Mouse (Mus musculus) thymus, postnatal 25 days (tissue): ENCODE measurements around the gene Actl6b.

ENCODE experiments used
- DNase-seq: peaks from one replicate; pipeline ENCODE4 v3.0.0; 2022

Gene Actl6b

DNA sequence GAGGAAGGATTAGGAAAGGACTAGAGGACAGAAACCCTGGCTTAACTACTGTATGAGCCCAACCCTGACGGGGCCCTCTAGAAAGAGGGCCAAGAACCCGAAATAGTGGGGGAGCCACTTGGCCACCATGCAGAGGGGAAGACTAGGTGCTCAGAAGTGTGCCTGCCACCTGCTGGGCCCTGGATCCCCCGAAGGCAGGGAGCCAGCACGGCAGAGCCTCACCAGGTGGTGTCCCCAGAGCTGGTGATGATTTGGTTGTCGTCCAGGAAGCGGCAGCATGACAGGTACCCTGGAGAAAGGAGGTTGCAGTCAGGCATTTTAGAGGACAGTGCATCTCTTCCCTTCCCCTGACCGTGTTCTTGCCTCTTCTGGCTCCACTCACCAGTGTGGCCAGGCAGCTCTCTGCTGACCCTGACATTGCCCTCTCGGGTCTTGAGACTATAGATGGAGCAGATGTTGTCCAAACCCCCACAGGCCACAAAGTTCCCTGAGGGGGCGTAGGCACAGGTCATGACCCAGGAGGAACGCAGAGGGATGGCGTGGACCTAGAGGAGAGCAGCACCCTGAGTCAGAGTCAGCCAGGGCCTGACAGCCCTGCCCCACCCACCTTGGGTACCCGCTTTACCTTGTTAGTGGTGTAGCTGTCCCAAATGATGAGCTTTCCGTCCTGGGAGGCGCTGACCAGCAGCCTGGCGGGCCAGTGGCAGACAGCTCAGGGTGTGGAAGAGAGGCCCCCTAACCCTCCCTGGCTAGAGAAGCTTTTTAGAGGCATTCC lies 23.9 kb upstream of the Actl6b start:
- DNase-seq = no peak

DNA sequence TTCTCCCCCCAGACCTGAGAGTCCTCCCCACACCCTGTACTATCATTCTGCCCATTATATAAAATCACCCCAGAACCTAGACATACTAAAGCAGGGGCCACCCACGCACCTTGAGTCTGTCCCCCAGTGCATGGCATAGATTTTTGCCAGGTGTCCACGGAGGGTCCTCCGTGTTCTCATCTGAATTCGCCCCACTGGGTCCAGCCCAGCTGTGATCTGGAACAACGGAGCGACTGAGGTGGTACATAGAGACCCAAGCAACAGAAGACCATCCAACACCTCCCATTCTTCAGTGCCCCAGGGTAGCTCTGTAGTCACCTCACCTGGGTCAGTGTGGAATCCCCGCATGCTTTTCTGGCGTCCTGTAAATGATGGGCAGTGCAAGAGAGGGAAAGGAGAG lies 23.2 kb upstream of the Actl6b start:
- DNase-seq = no peak

GRCm38 (mm10) chr5:137530588-137531413 lies 22.5 kb upstream of the Actl6b start:
- DNase-seq = peak; percentile 36

DNA sequence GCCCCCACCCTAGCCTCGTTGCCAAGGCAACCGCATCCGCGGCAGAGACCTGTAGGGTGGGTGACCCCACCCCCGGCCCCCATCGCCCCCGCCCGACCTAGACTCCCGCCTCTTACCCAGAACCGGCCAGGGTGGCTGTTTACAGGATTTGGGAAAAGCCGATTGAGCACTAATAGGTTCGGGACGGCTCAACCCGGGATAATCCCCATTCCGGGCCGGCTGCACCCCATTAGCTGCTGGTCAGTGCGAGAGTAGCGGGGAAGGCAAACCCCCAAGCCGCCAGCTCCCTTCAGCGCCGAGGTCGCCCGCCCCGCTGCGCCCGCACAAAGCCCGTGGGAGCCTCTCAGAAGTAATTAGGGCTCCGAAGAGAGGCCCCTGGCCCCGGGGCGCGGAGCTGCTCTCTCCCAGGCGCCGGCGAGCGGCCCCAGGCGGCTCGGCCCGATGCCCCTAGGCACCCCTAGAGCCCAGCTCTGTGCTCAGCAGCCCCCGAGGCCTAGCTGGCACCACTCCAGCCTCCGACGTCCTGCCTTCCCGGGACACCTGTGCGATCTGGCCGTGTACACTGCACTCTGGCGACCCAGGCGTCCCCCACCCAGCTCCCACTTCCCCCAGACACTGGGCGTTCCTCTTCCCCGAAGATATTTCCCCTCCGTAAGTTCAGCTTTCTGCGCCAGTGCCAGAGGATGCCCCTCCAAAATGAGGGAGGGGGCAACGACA lies 21.7 kb upstream of the Actl6b start:
- DNase-seq = peak; percentile 67

DNA sequence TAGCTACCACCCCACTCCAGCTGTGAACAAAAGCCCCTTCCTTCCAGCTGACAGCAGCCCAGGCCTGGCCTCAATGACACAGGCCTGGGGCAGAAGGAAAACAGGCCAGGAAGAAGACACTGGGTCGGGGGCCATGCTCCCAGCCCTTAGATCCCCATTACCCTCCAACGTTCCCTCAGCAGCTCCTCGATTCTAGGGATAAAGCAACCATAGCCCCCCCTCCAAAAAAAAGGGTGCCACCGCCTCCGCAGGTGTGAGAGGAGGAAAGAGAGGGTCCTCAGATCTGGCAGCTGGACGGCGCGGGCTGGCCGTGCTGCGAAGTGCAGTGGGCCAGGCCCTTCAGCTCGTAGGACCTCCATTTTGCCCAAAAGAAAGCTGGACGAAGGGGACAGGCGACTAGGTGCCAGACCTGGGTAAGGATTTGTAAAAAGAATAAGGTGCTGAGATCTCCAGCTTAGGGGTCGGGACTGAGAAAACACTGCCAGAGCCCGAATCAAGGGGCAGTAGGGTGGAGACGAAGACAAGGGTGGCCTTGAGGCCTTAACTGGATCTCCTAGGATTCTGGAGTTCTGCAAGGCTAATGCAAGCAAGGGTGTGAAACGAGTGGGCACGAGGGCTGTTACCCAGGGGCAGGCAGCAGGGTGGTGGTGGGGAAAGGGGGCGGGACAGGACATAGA lies 21.0 kb upstream of the Actl6b start:
- DNase-seq = peak; percentile 42

DNA sequence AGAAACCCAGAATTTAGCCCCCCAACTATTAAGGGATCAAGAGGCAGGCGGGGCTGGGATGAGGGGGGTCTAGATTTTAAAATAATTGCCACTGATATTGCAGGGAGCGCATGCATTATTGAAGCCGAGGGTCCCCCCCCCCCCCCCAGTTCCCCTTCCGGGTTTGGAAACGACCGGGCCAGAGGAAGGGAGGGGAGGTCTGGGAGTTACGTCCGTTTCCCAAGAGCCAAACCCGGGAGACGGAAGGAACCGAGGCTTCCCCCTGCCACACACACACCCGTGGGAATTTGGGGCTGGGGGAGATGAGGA lies 20.6 kb upstream of the Actl6b start:
- no peak for DNase-seq

DNA sequence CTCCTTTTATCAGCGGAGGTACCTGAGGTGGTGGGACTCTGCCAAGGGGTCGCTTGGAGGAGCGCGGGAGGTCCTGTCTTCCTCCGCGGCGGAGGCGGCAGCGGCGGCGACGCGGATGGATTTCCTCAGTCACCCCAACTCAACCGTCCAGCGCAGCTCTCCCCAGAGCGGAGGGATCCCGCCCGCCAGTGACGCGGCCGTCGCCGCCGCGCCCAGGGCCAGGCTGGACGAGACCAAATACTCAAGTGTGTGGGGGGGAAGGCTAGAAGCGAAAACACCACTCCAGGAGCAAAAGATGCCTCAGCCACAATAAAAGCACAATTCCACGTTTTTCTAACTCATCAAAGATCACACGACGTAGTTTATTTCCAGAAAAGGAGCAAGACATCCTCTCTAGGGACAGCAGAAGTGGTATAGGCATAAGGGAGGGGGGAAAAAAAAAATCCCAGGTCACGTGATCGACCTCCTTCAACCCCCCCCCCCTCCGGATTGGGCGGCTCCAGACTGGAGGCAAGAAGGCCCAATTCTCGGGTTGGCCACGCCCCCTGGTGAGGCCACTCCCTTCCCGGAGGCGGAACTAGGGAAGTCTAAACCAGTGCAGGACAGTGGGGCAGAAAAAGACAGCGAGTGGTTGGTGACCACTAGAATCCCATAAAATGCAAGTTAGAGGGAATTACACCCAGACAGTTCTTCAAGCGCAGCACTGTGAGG lies 20.0 kb upstream of the Actl6b start, which contains the start of the genes Epo and Gnb2:
Epo (minus strand) TSS at position 126 of the 711 bp plus-strand sequence.
Gnb2 (minus strand) TSS at position 394 of the 711 bp plus-strand sequence.
- DNase-seq = peak; percentile 98

DNA sequence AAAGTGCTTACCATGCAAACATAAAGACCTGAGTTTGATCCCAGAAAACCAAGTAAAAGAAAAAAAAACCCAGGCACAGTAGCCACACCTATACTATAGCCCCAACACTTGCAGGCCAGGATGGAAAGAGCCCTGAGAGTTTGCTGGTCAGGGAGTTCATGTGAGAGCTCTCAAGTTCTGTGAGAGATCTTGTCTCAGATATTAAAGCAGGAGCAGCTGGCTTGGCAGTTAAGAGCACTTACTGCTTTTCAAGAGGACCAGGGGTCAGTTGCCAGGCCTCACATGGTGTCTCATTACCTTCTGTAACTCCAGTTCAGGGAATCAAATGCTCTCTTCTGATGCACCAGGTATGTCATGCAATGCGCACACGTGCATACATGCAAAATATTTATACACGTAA lies 18.6 kb upstream of the Actl6b start:
- DNase-seq = no peak

DNA sequence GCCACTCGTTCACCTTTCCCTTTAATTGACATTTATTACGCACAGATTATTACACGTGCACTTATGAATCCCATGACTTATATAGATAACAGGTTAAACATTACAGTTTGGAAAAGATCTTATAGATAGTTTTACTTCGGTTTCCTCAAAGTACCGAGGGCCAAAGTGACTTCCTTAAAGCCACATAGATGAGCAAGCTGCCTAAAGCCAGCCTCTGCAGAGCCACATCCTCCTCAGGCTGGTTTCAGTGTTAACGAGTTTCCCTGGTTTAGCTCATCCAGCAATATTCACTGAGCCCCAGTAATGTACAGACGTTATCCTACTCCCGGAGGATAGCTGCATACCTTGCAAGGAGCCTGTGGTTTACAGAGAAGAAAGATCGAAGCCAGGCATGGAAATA lies 18.0 kb upstream of the Actl6b start:
- no peak for DNase-seq

DNA sequence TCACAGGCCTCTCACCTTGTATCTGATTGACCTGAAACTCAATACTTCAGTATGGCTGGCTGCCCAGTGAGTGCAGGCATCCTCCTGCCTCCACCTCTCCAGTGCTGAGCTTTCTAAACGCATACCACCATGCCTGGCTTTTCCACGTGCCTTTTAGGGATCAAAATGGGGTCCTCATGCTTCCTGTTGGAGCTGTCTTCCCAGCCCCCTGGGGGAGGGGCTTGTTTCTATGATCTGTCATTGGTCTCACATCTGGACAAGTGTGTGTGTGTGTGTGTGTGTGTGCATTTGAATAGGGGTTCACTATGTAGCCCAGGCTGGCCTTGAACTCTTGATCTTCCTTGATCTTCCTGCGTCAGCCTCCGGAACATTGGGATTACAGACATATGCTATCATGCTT lies 15.9 kb upstream of the Actl6b start:
- DNase-seq = no peak

GRCm38 (mm10) chr5:137539291-137539801 lies 14.0 kb upstream of the Actl6b start:
- no peak for DNase-seq

GRCm38 (mm10) chr5:137540991-137541390 lies 12.3 kb upstream of the Actl6b start:
- no peak for DNase-seq

- no peak for DNase-seq
Measured at GRCm38 (mm10) chr5:137541768-137542540, 11.4 kb upstream of the Actl6b start.

GRCm38 (mm10) chr5:137544926-137545325 lies 8.4 kb upstream of the Actl6b start:
- no peak for DNase-seq

DNA sequence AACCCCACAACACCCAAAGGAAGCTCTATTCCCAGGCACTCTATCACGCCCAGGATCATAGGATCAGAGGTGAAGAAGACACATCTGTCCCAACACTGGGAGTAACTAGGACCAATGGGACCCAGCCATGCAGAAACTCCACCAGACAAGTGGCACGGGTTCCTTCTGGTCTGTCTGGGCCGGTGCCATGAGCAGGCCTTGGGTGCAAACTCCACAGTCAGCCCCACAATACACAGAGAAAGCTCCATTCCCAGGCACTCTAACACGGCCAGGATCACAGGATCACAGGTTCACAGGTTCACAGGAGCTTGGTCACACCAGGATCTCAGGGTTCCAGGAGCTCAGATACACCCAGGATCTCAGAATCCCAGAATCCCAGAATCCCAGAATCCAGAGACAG lies 7.7 kb upstream of the Actl6b start:
- DNase-seq = no peak

- no peak for DNase-seq
Measured at GRCm38 (mm10) chr5:137549840-137550239, 3.5 kb upstream of the Actl6b start.

DNA sequence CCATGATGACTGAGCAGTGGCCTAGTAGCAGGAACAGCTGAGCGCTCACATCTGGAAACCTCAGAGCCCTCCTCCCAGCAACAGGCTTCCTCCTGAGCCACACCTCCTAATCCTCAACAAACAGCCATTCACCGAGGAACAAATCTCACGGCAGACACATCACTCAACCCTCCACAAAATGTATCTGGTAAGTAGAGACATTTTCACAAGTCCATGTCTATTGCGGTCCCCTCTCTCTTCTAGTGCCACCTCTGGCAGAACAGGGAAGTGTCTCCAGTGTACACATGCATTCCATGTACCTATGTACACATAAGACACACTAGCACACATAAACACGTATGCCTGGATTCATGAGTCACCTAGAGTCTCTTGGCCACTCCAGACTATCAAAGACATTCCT lies 2.2 kb upstream of the Actl6b start:
- peak; percentile 32 for DNase-seq

- no peak for DNase-seq
Measured at GRCm38 (mm10) chr5:137553000-137553399, 317 bp upstream of the Actl6b start.

DNA sequence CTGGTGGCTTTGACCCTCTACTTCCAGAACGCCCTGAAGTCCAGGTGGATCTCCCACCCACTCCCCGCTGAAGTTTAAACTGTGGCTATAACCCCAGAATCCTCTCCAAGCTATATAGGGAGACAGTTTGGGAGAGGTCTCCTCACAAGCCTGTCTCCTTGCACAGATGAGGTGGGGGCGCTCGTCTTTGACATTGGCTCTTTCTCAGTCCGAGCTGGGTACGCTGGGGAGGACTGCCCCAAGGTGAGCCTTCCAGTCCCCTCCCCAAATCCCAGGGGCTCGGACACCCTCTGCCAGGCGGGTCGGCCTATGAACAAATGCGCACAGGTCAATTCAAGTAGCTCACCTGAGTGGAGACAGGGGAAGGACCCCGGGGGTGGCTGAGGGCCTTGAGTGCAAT lies 581 bp downstream of the Actl6b start:
- no peak for DNase-seq

DNA sequence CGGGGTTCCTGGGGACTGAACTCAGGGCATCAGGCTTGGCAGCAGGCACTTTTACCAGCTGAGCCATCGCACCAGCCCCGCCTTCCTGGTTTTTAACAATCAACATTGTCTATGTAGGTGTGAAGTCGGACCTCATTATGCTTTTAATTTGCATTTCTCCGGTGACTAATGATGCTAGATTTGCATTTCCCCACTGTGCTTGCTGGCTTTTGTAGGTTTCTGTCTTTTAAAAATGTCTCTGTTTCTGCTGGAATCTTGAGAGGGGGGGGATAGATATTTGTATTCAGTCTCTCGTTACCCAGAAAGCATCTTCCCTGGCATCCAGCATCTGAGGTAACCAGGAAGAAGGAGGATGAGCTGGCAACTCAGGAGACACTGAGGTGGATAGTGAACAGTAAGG lies 8.2 kb downstream of the Actl6b start:
- no peak for DNase-seq

DNA sequence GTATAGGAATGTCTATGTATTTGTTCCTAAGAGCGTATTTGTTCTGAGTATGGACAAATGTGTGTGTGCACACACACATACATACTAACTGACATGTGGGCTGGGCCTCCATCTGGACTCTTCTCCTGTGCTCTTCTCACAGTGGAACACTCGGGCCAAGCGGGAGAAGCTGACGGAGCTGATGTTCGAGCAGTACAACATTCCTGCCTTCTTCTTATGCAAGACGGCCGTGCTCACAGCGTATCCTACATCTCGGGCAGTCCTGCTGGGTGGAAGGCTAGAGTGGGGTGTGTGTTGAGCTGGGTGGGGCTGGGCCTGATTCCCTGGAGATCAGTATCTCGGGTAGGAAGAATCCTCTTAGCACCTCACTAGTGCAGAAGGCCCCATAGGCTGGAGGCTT lies 9.6 kb downstream of the Actl6b start:
- no peak for DNase-seq
